ENCODE assay signal across 8 mouse cellular contexts in genomic region chr8:83621691-83622388, GRCm38 (mm10). TPM values are rescaled to one million over a fixed set of nuclear protein-coding genes. Genes with fewer than 3 reads are reported as not detected.
DNase-seq lines count a peak whose midpoint lies in the region; ATAC-seq and TF ChIP-seq lines count a peak whose summit lies in the region.

No protein-coding gene starts in this region.

- peak overlapping the region; percentile 71 for H3K4me2 ChIP-seq in heart, embryonic 13.5 days
- peak overlapping the region; percentile 60 for H3K4me2 ChIP-seq in heart, postnatal 0 days (ENCODE audit: low read depth, low read length)
- peak overlapping the region; percentile 77 for H3K4me2 ChIP-seq in midbrain, embryonic 11.5 days

- H3K9ac ChIP-seq in heart, embryonic 13.5 days: peak overlapping the region; percentile 71
- no peak overlapping the region for H3K9ac ChIP-seq in heart, postnatal 0 days (replicated peaks; ENCODE audit: low read depth, low read length)
- peak overlapping the region; percentile 66 for H3K9ac ChIP-seq in midbrain, embryonic 11.5 days (ENCODE audit: low read length)

- H3K36me3 ChIP-seq in heart, embryonic 13.5 days: no peaks in the 10 kb centered on the region
- no peaks in the 10 kb centered on the region for H3K36me3 ChIP-seq in G1E (replicated peaks)
- H3K36me3 ChIP-seq in heart, postnatal 0 days (replicated peaks; ENCODE audit: control insufficient read depth, insufficient read depth, low read length): no peaks in the 10 kb centered on the region
- H3K36me3 ChIP-seq in midbrain, embryonic 11.5 days (ENCODE audit: control insufficient read depth, insufficient read depth, low read length): no peaks in the 10 kb centered on the region

- TF ChIP-seq CTCF in G1E (IDR thresholded peaks at IDR 0.05; ENCODE audit: low read depth, low read length): no peak
- TF ChIP-seq CTCF in heart, postnatal 0 days (IDR thresholded peaks at IDR 0.05; ENCODE audit: low read depth): no peak

- peak overlapping the region; percentile 45 for H3K4me3 ChIP-seq in heart, embryonic 13.5 days
- peak overlapping the region; percentile 69; the same call in 1 of the 2 replicates for H3K4me3 ChIP-seq in G1E (ENCODE audit: low read depth, low read length)
- peak overlapping the region; percentile 22 for H3K4me3 ChIP-seq in heart, postnatal 0 days (ENCODE audit: low read depth, low read length)
- peak overlapping the region; percentile 33 for H3K4me3 ChIP-seq in midbrain, embryonic 11.5 days (ENCODE audit: low read depth, low read length)

- 54% methylated on average over 15 of the region's 15 CpGs for WGBS in heart, embryonic 13.5 days
- 53% methylated on average over 15 of the region's 15 CpGs for WGBS in heart, postnatal 0 days
- WGBS in midbrain, embryonic 11.5 days: 61% methylated on average over 15 of the region's 15 CpGs

- peaks cover 6% of the 10 kb centered on the region; the same call in 1 of the 2 replicates for H3K27me3 ChIP-seq in heart, embryonic 13.5 days (replicated peaks)
- H3K27me3 ChIP-seq in G1E (ENCODE audit: insufficient read depth, low read length): no peaks in the 10 kb centered on the region
- H3K27me3 ChIP-seq in heart, postnatal 0 days (ENCODE audit: control insufficient read depth, insufficient read depth, low read length): no peaks in the 10 kb centered on the region
- no peaks in the 10 kb centered on the region for H3K27me3 ChIP-seq in midbrain, embryonic 11.5 days (ENCODE audit: control insufficient read depth, insufficient read depth, low read length)

- no peak overlapping the region for H3K27ac ChIP-seq in heart, embryonic 13.5 days (replicated peaks)
- H3K27ac ChIP-seq in heart, postnatal 0 days (ENCODE audit: low read depth): no peak overlapping the region
- no peak overlapping the region for H3K27ac ChIP-seq in midbrain, embryonic 11.5 days (ENCODE audit: low read depth, low read length)

- DNase-seq in heart, adult 18-20 months: no peak
- no peak for DNase-seq in G1E (ENCODE audit: low spot score)
- DNase-seq in heart, postnatal 0 days (ENCODE audit: low spot score): no peak
- no peak for DNase-seq in midbrain, embryonic 11.5 days (ENCODE audit: low spot score, missing footprints)
- no peak for DNase-seq in left cerebral cortex, adult 8-10 months (ENCODE audit: low spot score in 2 of 2)
- DNase-seq in adrenal gland, postnatal 36 days: no peak
- DNase-seq in adipocyte (ENCODE audit: low spot score): no peak

- ATAC-seq in heart, embryonic 13.5 days (ENCODE audit: extremely low read depth, insufficient number of reproducible peaks, low FRiP score, low TSS enrichment): no peak
- no peak for ATAC-seq in G1E (ENCODE audit: extremely low read depth, insufficient number of reproducible peaks, low FRiP score, poor library complexity, severe bottlenecking)
- peak; percentile 10; the same call in 1 of the 2 replicates for ATAC-seq in heart, postnatal 0 days (ENCODE audit: insufficient read depth, low read depth)
- peak; percentile 66 for ATAC-seq in midbrain, embryonic 11.5 days (ENCODE audit: low FRiP score)

- no peak for TF ChIP-seq EP300 in heart, postnatal 0 days (IDR thresholded peaks at IDR 0.05; ENCODE audit: low read depth)

- peaks cover 7% of the 10 kb centered on the region for H3K4me1 ChIP-seq in heart, embryonic 13.5 days
- H3K4me1 ChIP-seq in G1E (ENCODE audit: insufficient read depth, low read depth, low read length): peaks cover 22% of the 10 kb centered on the region
- H3K4me1 ChIP-seq in heart, postnatal 0 days (ENCODE audit: control insufficient read depth, insufficient read depth): no peaks in the 10 kb centered on the region
- peaks cover 3% of the 10 kb centered on the region; the same call in 1 of the 2 replicates for H3K4me1 ChIP-seq in midbrain, embryonic 11.5 days (ENCODE audit: control insufficient read depth, insufficient read depth, low read length)

- H3K9me3 ChIP-seq in heart, embryonic 13.5 days: no peaks in the 10 kb centered on the region
- H3K9me3 ChIP-seq in G1E (replicated peaks): no peaks in the 10 kb centered on the region
- no peaks in the 10 kb centered on the region for H3K9me3 ChIP-seq in heart, postnatal 0 days (replicated peaks; ENCODE audit: control insufficient read depth, low read length)
- no peaks in the 10 kb centered on the region for H3K9me3 ChIP-seq in midbrain, embryonic 11.5 days (ENCODE audit: control insufficient read depth, low read length)

RNA-seq across cellular contexts. Expression of gene Dnajb1, which starts 13.8 kb away (rescaled TPM):
- 41.4 and 47.4 TPM in 2 replicates for polyA plus RNA-seq in heart, embryonic 13.5 days (2015; fragmentation: Nextera tagmentation; extraction: Ambion mirVana)
- 10 to 100 TPM; 20.0 to 22.3 TPM for total RNA-seq in heart, adult 18-20 months (2021)
- total RNA-seq in G1E (2014; fragmentation: Nextera tagmentation): 44.4 and 44.8 TPM in 2 replicates
- 37.8 and 37.9 TPM in 2 replicates for total RNA-seq in G1E (2017)
- 36.0 and 42.1 TPM in 2 replicates for polyA plus RNA-seq in G1E (2012)
- total RNA-seq in heart, postnatal 0 days (2014; rRNA removed; ENCODE audit: low replicate concordance): 17.6 and 21.3 TPM in 2 replicates
- polyA plus RNA-seq in heart, postnatal 0 days (2015; fragmentation: Nextera tagmentation; extraction: Ambion mirVana): 23.3 and 26.7 TPM in 2 replicates
- 61.1 and 71.3 TPM in 2 replicates for polyA plus RNA-seq in midbrain, embryonic 11.5 days (2014; fragmentation: Nextera tagmentation; extraction: Ambion mirVana)
- total RNA-seq in left cerebral cortex, adult 8-10 months (2022): 10 to 100 TPM; 44.9 to 46.9 (median 45.6) TPM
- total RNA-seq in adrenal gland, postnatal 36 days (2021): 10 to 100 TPM; 38.5 to 57.2 TPM

RNA-seq across cellular contexts. Expression of gene Tecr, which starts 14.1 kb away (rescaled TPM):
- 438 and 474 TPM in 2 replicates for polyA plus RNA-seq in heart, embryonic 13.5 days (2015; fragmentation: Nextera tagmentation; extraction: Ambion mirVana)
- 100 to 1,000 TPM; 487 to 510 TPM for total RNA-seq in heart, adult 18-20 months (2021)
- total RNA-seq in G1E (2014; fragmentation: Nextera tagmentation) (305 and 398 TPM in 2 replicates), G1E (2017) (145 and 186 TPM in 2 replicates)
- polyA plus RNA-seq in G1E (2012): 168 and 216 TPM in 2 replicates
- 253 and 327 TPM in 2 replicates for total RNA-seq in heart, postnatal 0 days (2014; rRNA removed; ENCODE audit: low replicate concordance)
- 380 and 391 TPM in 2 replicates for polyA plus RNA-seq in heart, postnatal 0 days (2015; fragmentation: Nextera tagmentation; extraction: Ambion mirVana)
- 680 and 686 TPM in 2 replicates for polyA plus RNA-seq in midbrain, embryonic 11.5 days (2014; fragmentation: Nextera tagmentation; extraction: Ambion mirVana)
- 100 to 1,000 TPM; 638 to 678 (median 672) TPM for total RNA-seq in left cerebral cortex, adult 8-10 months (2022)
- 100 to 1,000 TPM; 450 to 470 TPM for total RNA-seq in adrenal gland, postnatal 36 days (2021)

RNA-seq across cellular contexts. Expression of gene Gipc1, which starts 30.6 kb away (rescaled TPM):
- polyA plus RNA-seq in heart, embryonic 13.5 days (2015; fragmentation: Nextera tagmentation; extraction: Ambion mirVana): 155 and 164 TPM in 2 replicates
- 10 to 100 TPM; 23.1 to 27.3 TPM for total RNA-seq in heart, adult 18-20 months (2021)
- total RNA-seq in G1E (2014; fragmentation: Nextera tagmentation) (27.7 and 37.7 TPM in 2 replicates), G1E (2017) (25.3 and 27.7 TPM in 2 replicates)
- 65.3 and 78.0 TPM in 2 replicates for polyA plus RNA-seq in G1E (2012)
- 82.2 and 82.6 TPM in 2 replicates for total RNA-seq in heart, postnatal 0 days (2014; rRNA removed; ENCODE audit: low replicate concordance)
- 101 and 102 TPM in 2 replicates for polyA plus RNA-seq in heart, postnatal 0 days (2015; fragmentation: Nextera tagmentation; extraction: Ambion mirVana)
- 184 TPM in 2 replicates for polyA plus RNA-seq in midbrain, embryonic 11.5 days (2014; fragmentation: Nextera tagmentation; extraction: Ambion mirVana)
- total RNA-seq in left cerebral cortex, adult 8-10 months (2022): 10 to 100 TPM; 72.9 to 74.5 (median 74.3) TPM
- 10 to 100 TPM; 37.8 to 44.0 TPM for total RNA-seq in adrenal gland, postnatal 36 days (2021)

RNA-seq across cellular contexts. Expression of gene Ptger1, which starts 44.6 kb away (rescaled TPM):
- polyA plus RNA-seq in heart, embryonic 13.5 days (2015; fragmentation: Nextera tagmentation; extraction: Ambion mirVana): 0.35 and 0.41 TPM in 2 replicates
- total RNA-seq in heart, adult 18-20 months (2021): under 1 TPM; 0.07 to 0.41 TPM
- total RNA-seq in G1E (2014; fragmentation: Nextera tagmentation): 1.1 TPM in 1 of 2 replicates, not detected in the other
- 1.6 and 1.8 TPM in 2 replicates for total RNA-seq in G1E (2017)
- polyA plus RNA-seq in G1E (2012): 0.23 and 0.38 TPM in 2 replicates
- 0.15 TPM in 1 of 2 replicates, not detected in the other for total RNA-seq in heart, postnatal 0 days (2014; rRNA removed; ENCODE audit: low replicate concordance)
- 0.20 and 0.32 TPM in 2 replicates for polyA plus RNA-seq in heart, postnatal 0 days (2015; fragmentation: Nextera tagmentation; extraction: Ambion mirVana)
- polyA plus RNA-seq in midbrain, embryonic 11.5 days (2014; fragmentation: Nextera tagmentation; extraction: Ambion mirVana): 0.31 and 0.37 TPM in 2 replicates
- 1 to 10 TPM in 3 of 4 experiments, under 1 TPM in 1; 0.83 to 1.5 (median 1.3) TPM for total RNA-seq in left cerebral cortex, adult 8-10 months (2022)
- 1 to 10 TPM in 1 of 2 experiments, under 1 TPM in 1; 0.63 to 2.2 TPM for total RNA-seq in adrenal gland, postnatal 36 days (2021)

RNA-seq across cellular contexts. Expression of gene Ndufb7, which starts 55.4 kb away (rescaled TPM):
- polyA plus RNA-seq in heart, embryonic 13.5 days (2015; fragmentation: Nextera tagmentation; extraction: Ambion mirVana): 524 and 602 TPM in 2 replicates
- total RNA-seq in heart, adult 18-20 months (2021): 100 to 1,000 TPM; 661 to 773 TPM
- total RNA-seq in G1E (2014; fragmentation: Nextera tagmentation): 37.5 and 68.9 TPM in 2 replicates
- total RNA-seq in G1E (2017): 144 and 194 TPM in 2 replicates
- 213 and 233 TPM in 2 replicates for polyA plus RNA-seq in G1E (2012)
- total RNA-seq in heart, postnatal 0 days (2014; rRNA removed; ENCODE audit: low replicate concordance): 431 and 682 TPM in 2 replicates
- polyA plus RNA-seq in heart, postnatal 0 days (2015; fragmentation: Nextera tagmentation; extraction: Ambion mirVana): 1,145 and 1,161 TPM in 2 replicates
- 351 and 359 TPM in 2 replicates for polyA plus RNA-seq in midbrain, embryonic 11.5 days (2014; fragmentation: Nextera tagmentation; extraction: Ambion mirVana)
- total RNA-seq in left cerebral cortex, adult 8-10 months (2022): 100 to 1,000 TPM; 115 to 152 (median 134) TPM
- 100 to 1,000 TPM; 218 to 228 TPM for total RNA-seq in adrenal gland, postnatal 36 days (2021)

Comparison
In these comparisons a context has a peak if more than half of its experiments do, and no peak if none do; other contexts are left out.
1. ATAC-seq: peak in heart, postnatal 0 days (single experiment) and midbrain, embryonic 11.5 days (single experiment); none in heart, embryonic 13.5 days (single experiment) and G1E (single experiment).
2. Peak in every context shown above with its lines, with median percentiles within 50 percentile points of each other: H3K4me2 ChIP-seq and H3K4me3 ChIP-seq.